Mouse (Mus musculus): Measurements from ENCODE around the gene Ipo7.

Gene Ipo7

DNA sequence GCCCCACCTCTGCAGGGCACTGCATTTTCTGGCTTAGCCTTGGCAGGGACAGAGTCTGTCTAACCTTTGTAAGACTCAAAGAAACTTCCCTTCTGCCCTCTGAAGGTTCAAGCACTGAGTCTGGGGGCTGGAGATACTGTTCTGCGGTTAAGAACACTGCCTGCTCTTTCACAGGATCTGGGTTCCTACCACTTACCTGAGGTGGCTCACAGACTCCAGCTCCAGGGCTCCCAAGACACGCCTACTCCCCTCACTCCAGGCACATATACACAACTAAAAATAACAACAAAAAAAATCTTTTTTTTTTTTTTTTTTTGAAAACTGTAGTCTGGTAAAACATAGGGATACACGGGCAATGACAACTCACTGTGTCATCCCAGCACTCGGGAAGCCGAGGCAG lies 83.2 kb downstream of the Ipo7 start:
- no peak for DNase-seq (ENCODE audit: low spot score)

DNA sequence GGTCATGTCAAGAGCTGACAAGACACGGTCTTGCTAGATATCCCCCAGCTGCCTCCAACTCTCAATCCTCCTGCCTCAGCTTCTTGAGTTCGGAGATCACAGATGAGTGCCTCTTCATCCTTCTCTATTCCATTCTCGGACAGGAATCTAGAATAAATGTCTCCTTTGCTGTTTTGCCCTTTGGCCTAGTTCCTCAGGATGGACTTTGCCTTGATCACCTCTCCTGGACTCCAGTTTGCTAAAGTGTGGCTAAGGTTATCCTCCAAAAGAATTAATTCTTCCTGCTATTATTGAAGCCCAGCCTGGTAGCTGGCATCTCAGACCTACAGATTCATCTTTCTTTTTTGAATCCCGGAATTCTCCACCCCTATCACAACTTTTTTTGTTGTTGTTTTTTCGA lies 87.0 kb downstream of the Ipo7 start:
- DNase-seq (ENCODE audit: low spot score), result no peak

Measured in adipocyte (in vitro differentiated cells).